Mouse (Mus musculus) neutrophil, adult 5-6 weeks (primary cell): ENCODE results near the gene Mog. TPM values are rescaled to one million over a fixed set of nuclear protein-coding genes. Genes with fewer than 3 reads are reported as not detected.

Experiments used
- ATAC-seq: fragments of 151-379, 151-347 bp; 2 replicates; pipeline ENCODE4 v1.8.0; 2017; ENCODE audit warnings: mild to moderate bottlenecking, moderate TSS enrichment; ENCODE audit not compliant: insufficient number of reproducible peaks, poor library complexity, low FRiP score, severe bottlenecking; ENCODE audit errors: extremely low read depth
- total RNA-seq: library from RNA; stranded (forward); fragments of 200-1000 nt; gene quantifications from 2 replicates; pipeline ENCODE4 v1.2.3, GENCODE M21; 2017

Mog gene
- not detected in 2 replicates for total RNA-seq

- 0 out of 2 replicates have a peak, but pooled peaks have one; percentile 19 for ATAC-seq
Observed at GRCm38 (mm10) chr17:37022628-37023576, at the start of gene Mog. Gene Mog (minus strand): TSS chr17:37023398.

DNA sequence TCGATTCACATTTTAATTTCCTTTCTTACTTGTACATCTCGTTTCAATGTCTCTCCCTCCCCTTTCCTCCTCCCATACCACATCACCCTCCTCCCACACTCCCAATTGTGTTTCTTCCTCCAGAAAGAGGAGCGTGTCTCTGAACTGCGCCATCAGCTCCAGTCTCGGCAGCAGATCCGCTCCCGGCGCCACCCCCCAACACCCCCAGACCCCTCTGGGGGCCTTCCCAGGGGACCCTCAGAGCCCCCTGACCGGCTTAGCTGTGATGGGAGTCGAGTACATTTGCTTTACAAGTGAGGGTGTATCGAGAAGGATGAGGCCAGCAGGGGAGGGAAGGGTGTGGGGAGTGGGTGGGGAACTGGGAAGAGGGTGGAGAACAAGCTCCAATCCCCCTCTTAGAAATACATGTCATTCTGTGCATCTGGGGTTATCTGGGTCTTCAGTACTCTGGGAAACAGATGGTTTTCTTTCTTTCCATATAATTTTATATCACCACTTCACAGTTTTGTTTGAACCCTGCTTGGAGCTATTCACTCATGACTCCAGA lies 49.6 kb upstream of the Mog start:
- ATAC-seq = no peak

DNA sequence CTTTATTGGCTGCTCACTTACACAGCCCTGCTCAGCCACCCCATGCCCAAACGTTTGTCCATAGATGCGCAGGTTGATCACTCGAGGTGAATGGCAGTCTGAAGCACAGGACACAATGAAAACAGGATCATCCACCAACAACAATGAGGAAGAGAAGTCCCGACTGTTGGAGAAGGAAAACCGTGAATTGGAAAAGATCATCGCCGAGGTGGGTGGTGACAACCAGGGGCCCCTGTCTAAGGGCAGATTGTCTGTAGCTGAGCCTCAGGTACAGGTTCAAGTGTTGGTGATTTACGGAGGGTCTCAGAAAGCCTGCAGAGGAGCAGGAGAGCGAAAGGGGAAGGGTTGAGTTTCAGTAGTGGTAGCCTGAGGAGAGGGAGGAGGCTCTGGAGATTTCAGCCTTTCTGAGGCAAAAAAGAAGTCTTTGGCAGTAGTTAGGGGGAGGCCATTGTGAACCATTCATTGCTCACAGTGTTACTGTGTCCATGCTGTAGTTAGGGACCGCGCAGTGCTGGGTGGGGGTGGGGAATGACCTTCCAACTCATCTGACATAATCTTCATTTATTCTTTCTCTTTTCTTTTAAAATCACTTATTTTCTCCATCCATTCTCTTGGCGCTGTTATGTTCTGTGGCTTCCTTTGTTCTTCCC lies 49.0 kb upstream of the Mog start:
- ATAC-seq = no peak

- no peak for ATAC-seq
Observed at GRCm38 (mm10) chr17:37070121-37070520, 46.9 kb upstream of the Mog start.

- ATAC-seq = no peak
Observed at GRCm38 (mm10) chr17:37067861-37068260, 44.7 kb upstream of the Mog start.

DNA sequence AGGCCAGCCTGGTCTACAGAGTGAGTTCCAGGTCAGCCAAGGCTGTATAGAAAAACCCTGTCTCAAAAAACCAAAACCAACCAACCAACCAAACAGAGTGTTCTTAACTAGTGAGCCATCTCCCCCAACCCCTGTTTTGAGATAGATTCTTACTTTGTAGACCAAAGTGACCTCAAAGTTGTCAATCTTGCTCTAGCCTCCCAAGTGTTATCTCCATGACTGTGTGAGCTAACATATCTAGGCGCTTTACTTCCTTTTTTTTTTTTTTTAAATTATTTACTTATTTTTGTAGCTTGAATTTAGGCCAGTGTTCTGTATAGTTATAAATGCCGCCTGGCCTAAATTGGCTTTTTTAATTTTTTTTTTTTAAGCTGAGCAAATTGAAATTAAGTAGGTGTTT lies 42.8 kb upstream of the Mog start:
- no peak for ATAC-seq

DNA sequence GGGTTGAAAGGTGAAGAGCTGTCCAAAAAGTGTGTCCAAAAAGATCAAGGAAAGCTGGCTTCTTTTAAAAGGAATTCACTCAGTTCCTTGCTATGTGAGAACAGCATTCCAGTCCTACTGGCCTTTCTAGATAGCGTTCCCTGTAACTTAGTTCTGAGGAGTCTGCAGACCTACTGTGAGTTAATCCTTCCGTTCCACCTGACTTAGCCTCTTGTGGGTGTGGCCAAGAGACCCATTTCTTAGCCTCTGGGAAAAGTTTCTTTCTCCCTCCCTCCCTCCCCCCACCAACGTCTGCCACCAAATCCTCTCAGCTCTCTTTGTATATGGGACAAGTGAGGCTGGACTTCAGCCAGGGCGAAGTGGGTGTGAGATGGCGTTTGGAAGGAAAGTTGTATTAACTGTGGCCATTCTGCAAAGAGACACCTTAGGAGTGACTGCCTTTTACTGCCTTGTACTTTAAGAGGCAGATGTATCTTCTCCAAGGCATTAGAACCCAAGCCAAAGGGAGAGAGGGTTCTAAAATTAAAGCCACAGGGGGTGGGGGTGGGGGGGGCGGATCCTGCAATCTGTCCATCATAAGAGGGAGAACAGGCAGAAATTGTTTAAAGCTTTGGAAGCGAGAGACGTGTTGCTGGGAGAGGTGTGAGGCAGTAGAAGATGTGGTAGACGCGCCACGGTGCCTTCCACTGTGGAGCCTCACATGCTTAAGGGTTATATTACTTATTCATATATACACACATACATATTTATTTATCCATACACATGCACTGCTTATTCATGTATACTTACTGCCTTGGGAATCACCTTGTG lies 40.7 kb upstream of the Mog start:
- ATAC-seq = no peak

GRCm38 (mm10) chr17:37063063-37063462 lies 39.9 kb upstream of the Mog start:
- ATAC-seq = no peak

DNA sequence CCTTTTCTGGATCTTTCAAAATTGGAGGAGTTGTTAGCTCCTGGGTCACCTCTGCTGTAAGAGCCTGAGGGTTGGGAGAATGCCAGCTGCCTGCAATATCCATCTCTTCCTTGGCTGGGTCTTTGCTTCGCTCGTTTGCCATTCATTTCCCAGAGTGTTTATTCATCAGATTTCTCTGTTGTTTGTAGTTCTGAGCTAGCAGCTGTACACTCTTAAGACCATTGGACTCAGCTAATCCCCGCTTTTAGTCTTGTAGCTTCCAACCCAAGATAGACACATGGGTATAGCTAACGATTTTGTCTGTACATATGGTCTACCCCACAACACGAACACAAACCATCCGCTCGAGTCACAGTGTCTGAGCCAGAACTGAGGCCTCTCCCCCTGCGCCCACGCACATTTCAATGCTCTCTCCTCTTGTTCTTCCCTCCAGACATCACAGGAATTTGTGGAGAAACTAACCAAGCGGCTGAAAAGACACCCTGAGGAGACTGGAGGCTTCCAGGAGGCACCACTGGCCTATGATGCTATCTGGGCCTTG lies 39.0 kb upstream of the Mog start:
- ATAC-seq = no peak

- ATAC-seq = no peak
Observed at GRCm38 (mm10) chr17:37061435-37061834, 38.2 kb upstream of the Mog start.

DNA sequence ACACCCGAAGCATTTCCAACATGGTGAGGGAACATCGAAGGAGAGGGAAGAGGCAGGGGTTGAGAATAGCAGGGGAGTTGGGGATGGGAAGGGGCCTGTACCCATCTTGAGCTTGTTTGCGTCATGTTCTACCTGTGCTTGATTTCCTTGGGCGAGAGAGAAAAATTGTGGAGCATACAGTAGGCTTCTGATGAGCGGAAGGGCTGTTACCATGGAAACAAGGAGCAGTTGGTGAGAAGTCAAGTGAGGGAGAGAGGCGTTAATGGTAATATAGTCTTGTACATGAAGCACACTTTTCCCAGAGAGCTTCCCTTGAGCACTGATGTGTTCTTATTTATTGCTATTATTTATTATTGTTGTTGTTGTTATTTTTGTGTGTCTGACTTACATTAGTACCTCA lies 33.8 kb upstream of the Mog start:
- no peak for ATAC-seq

DNA sequence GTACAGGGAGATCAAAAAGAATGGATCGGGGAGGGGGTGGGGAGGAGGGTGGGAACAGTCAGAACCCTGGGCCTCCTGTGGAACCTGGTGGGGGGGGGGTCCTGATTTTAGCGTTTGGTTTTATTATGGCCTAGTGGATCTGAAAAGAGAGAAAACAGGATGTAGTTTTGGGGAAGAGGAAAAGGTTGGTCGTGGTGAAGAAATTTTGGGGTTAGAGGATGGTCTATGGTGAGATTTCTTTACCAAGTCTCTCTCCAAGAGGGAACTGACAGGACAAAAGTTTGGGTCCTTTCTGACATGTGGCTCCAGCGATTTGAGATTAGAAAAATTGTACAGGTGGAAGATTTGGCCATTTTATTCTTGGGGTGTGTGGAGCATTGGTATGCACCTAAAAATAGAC lies 28.5 kb upstream of the Mog start:
- no peak for ATAC-seq

- ATAC-seq = no peak
Observed at GRCm38 (mm10) chr17:37050876-37051275, 27.7 kb upstream of the Mog start.

DNA sequence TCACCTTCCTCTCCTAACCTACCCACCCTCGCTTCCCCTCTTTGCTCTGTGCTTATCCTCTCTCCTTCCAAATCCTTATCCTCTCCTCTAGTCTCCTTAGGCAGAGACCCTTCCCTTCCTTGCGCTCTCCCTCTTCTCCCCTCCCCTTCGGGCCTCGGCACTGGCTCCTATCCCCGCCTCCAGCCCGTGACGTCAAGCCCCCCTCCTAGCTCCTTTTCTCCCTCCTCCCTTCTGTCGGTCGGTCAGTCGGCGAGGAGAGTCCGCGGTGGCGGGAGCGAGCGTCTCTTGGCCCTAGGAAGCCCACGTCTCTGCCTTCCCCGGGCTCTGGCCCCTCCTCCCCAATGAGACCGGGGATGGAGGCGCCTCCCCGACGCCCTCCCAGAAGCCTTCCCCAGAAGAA lies 27.2 kb upstream of the Mog start:
- ATAC-seq = peak; percentile 27

- ATAC-seq = 0 out of 2 replicates have a peak, but pooled peaks have one; percentile 14
Observed at GRCm38 (mm10) chr17:37049570-37050310, 26.5 kb upstream of the Mog start.

DNA sequence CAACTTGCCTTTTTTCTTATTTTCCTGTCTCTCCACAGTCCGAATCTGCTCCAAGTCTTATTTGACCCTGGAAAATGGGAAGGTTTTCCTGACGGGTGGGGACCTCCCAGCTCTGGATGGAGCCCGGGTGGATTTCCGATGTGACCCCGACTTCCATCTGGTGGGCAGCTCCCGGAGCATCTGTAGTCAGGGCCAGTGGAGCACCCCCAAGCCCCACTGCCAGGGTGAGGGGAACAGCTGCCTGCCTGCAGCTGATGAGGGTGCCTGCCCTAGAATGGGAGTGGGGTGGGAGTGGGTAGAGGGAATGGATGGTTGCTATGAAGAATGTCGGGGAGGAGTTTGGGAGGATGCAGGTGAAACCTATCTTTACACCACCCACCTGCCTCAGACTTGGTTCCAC lies 25.2 kb upstream of the Mog start:
- ATAC-seq = no peak

DNA sequence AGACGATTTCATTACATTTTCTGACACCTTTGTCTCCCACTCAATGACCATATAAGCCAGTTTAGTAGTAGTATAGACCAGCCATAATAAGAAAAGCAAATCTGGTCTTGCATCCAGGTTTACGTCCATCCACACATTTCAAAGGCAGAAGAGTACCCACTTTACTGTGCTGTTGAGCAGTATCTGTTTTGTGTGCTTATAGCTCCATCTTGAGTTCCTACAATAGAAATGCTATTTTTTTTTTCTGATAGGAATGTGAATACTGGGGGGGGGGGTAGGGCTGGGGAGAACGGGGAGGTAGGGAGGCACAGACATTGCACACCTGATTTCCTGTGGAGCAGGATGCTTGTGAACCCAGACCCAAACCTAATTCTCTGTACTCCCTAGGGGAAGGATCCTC lies 24.8 kb upstream of the Mog start:
- ATAC-seq = no peak

DNA sequence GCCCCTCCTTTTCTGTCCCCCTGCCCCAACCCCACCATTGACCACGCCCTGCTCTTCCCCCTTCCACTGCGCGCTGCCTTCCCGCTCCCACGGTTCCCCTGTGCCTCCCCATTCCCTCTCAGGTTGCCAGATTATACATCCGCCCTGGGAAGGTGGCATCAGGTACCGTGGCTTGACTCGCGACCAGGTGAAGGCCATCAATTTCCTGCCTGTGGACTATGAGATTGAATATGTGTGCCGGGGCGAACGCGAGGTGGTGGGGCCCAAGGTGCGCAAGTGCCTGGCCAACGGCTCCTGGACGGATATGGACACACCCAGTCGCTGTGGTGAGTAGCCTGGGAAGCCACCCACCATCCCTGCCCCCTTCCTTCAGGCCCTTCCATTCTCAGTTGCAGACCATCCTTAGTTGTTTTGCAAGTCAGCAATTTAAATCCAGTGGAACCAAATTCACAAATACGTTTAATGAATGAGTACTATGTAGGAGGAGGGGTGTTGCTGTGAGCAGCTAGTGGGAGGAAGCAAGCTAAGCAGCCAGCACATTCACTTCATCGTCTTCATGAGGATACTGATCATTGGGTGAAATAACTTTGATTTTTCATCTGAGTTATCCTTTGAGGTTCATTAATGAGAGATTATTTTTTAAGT lies 24.3 kb upstream of the Mog start:
- ATAC-seq = no peak
